Mouse (Mus musculus) CH12F3 (cell line): ENCODE results near the gene Kctd4.
"Not testable (repeated sequence)": the region's sequence is repeated elsewhere in the genome, so short reads cannot be mapped to it uniquely, and the experiment has no call there.

ENCODE experiments used
- in situ Hi-C: fragments of 300-500 bp; cut with MboI; formaldehyde crosslinking; loops from 2 replicates; pipeline ENCODE4 v1.14.3; 2020; ENCODE audit warnings: low sequenced_read_pairs

Gene Kctd4

DNA sequence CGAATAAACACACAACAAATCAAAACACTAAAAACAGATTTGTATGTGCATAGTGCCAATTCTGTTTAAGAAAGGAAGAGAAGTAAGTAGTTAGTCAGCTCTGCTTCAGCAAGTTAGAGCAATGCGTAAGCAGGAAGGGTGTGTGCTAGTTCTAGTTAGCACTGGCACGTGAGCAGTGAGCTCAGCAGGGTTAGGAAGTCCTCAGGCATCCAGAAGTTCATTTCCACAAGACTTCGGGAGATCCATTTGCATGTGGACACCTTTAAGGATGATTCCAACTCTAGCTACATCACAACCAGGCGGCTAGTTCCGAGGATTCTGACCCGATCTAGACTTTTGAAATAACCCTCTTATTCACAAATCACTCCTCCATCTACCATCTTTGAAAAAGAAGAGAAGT, at the start of gene Kctd4:
Gene Kctd4, plus strand, starts transcription at position 244 of the 400 bp plus-strand sequence.
- in situ Hi-C loops = no loop called here

GRCm38 (mm10) chr14:75906931-75907330, 47.9 kb upstream of the Kctd4 start:
- in situ Hi-C loops = no loop called here

GRCm38 (mm10) chr14:75911968-75912367, 42.8 kb upstream of the Kctd4 start:
- in situ Hi-C loops = no loop called here

DNA sequence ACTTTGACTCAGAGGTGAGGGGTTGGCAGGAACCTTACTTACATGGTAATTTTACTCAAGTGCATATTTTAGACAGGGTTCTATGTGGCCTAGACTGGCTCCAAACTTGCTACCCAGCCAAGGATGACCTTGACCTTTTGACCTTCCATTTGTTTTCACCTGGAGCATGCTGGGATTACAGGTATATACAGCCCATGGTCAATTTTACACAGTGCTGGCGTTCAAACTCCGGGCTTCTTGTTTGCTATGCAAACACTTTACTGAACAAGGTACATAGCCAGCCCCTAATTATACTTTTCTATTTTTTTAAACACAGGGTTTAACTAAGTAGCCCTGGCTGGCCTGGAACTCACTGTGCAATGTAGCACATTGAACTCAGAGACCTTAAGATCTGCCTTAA, 42.1 kb upstream of the Kctd4 start:
- in situ Hi-C loops = no loop called here

DNA sequence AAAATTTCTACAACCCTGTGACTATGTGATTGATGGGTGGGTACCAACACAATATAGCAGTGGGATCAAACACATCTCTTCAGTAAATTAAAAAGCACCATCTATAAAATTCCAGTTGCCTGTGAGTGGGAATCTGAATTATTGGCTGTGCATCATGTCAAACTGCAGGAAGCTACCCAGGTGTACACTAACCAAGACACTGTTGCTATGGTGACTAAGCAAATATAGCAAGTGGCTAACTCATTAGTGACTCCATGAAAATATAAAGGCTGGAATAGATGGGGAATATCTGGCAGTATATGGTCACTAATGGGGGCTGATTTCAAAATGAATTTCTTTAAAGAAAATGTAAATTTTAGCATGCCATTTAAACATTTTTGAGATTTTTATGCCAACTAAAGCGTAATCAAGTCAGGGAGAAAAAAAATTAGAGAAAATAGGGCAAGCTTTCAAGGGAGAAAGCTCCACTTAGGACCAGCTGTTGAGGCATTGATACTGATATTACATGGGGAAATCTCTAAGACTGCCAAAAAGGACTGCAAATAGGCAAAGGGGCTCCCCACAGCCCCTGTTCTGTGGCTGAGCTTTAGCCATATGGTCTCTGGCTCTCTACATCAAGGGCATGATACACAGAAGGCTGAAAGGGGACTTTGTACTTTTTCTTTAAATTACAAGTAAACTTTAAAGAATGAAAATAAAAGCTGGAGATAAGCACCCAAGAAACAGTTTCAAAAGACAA, 31.3 kb upstream of the Kctd4 start:
- in situ Hi-C loops = no loop called here

- in situ Hi-C loops = not testable (repeated sequence)
Observed at GRCm38 (mm10) chr14:75929713-75930112, 25.1 kb upstream of the Kctd4 start.

DNA sequence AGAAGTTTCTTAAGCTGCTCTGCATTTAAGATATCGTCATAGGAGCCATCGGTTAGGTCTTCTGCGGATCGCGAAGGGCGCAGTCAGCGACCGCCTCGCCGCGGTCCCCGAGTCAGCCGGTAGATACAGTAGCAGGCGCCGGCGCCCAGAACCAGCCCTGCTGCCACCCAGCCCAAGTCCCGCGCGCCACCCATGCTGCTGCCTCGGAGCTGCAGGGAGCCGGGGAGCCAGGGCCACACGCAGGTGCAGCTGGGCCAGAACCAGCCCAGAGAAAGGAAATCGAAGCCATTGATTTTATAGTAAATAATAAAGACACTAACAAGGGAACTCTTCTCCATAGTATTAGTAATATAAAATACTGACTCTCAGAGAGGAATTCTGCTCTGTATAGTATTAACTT, 23.5 kb upstream of the Kctd4 start:
- in situ Hi-C loops = no loop called here

DNA sequence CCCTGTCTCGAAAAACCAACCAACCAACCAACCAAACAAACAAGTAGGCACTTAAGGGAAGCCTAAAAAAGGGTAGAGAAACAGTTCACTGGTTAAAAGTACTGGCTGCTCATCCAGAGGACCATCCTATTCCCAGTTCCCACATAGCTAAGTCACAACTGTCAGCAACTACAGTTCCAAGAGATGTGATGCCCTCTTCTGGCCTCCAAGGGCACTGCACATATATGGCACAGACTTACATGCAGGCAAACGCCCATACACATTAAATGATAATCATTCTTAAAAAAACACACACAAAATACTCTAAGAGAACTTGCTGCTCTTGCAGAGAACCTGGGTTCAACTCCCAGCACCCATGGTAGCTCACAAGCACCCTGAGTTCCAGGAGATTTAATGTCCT, 20.4 kb upstream of the Kctd4 start:
- in situ Hi-C loops = no loop called here

GRCm38 (mm10) chr14:75937714-75938113, 17.1 kb upstream of the Kctd4 start:
- in situ Hi-C loops = no loop called here

GRCm38 (mm10) chr14:75941500-75941899, 13.3 kb upstream of the Kctd4 start:
- in situ Hi-C loops = no loop called here

DNA sequence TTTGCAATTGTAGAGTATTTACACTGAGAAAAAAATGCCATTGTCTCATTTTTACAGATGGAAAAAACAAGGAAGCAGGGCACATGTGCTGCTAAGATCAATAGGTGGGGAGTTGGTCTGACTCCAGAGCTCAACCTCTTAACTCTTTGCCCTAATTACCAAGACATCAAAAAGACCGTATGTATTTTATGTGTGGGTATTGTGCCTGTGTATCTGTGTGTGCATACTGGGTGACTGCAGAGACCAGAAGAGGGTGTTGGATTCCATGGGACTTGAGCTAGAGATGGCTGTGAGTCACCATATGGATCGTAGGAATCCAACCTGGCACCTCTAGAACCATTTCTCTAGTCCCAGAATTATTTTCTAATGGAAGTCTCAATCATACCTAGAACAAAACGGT, 12.4 kb upstream of the Kctd4 start:
- in situ Hi-C loops = no loop called here

GRCm38 (mm10) chr14:75947674-75948073, 7.1 kb upstream of the Kctd4 start:
- in situ Hi-C loops = no loop called here

DNA sequence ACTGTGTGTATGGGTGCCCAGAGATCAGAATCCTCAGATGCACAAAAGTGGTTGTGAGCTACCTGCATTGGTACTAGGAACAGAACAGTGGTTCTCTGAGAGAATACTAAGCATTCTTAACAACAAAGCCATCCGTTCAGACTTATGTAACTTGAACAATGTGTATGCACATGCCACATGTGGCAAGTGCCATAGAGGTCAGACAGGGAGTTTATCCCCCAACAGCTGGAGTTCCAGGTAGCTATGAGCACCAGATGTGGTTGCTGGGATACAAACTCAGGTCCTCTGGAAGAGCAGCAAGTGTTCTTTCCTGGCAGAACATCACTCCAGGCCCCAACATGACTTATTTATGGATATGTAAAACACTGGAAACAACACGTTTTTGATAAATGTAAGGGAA, 1.8 kb upstream of the Kctd4 start:
- in situ Hi-C loops = no loop called here

GRCm38 (mm10) chr14:75962250-75962649, 7.4 kb downstream of the Kctd4 start:
- in situ Hi-C loops = no loop called here

DNA sequence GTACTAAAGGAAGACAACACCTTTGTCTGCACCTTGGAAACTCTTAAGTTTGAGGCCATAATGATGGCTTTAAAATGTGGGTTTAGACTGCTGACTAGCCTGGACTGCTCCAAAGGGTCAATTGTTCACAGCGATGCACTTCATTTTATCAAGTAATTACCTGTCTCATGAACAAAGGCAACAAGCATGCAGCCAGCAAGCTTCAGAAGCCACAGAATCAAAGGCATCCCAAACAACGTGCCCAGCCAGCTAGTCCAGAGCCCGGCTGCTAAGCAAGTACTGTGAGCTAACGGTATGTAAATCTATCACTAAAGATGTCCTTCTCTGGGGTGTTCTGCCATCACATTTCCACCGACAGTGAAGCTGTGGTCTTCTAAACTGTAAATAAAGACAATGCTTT, 8.4 kb downstream of the Kctd4 start:
- in situ Hi-C loops = no loop called here

- in situ Hi-C loops = no loop called here
Observed at GRCm38 (mm10) chr14:75964000-75964399, 9.2 kb downstream of the Kctd4 start.

DNA sequence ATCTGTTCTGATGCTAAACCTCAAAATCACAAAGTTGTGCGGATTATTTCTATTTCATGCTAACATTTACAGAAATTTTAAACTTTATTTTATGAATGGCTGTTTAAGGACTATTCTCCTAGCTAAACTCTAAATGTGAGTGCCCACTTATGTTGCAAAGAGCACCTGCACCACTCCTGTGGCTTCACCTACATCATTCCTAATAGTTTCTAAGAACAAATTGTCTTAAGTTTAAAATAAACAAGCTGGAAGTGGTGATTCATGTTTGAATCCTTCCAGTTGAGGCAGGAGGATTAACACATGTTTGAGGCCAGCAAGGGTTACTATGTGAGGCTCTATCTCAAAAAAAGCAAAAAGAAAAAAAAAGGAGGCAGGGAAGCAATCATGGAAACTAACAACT, 9.6 kb downstream of the Kctd4 start:
- in situ Hi-C loops = no loop called here

DNA sequence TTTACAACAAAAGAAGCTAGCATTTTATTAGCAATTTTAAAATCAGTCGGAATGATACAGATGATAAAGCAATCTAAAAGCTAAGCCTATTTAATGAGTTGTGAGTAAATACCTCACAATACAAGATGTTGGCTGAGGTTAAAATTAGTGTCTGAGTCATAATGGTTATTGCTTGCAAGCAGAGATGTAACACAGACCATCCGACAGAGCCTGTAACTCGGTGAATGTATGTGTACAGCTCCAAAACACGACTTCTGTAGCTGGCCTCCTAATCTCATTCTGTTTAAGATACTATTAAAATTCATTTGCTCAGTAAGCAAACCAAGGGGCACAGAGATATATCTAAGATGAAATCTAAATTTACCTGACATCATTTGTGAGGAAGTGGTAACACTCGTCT, 12.5 kb downstream of the Kctd4 start:
- in situ Hi-C loops = no loop called here

GRCm38 (mm10) chr14:75976107-75976506, 21.3 kb downstream of the Kctd4 start:
- in situ Hi-C loops = no loop called here

- in situ Hi-C loops = no loop called here
Observed at GRCm38 (mm10) chr14:75981231-75981630, 26.4 kb downstream of the Kctd4 start.

DNA sequence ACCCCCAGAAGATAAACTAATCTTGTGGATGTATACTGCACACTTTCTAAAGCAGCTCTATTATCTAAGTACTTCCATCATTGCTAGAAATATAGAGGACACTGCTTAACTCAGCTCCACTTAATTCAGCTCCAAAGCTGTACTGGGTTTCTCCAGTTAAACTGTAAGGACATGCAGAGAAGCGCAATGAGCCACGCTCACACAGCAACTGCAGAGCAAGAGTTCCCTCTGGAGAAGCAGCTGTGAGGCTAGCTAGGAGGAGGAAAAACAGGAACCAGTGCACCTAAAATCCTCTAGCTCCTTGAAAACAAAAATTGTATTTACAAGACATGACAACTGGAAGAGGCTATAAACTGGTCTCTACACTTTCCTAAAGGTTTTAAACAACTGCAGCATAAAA, 29.1 kb downstream of the Kctd4 start:
- in situ Hi-C loops = no loop called here

DNA sequence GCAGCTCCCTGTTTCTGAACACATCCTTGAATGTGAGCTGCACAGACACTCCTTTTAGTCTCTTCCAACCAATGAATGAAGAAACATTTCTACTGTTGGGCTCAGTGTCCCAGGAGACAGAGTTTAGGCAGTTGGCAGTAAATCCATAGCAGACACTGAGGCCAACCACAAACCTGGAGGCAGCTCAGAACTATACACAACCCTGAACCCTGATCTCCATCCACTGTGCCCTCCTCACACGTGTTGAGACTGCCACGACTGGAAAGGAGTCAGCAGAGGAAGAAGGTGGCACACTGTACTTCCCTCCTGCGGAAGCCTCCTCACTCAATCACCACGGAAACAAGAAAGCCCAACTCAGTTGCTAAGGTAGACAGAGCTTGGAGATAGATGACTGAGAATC, 30.3 kb downstream of the Kctd4 start:
- in situ Hi-C loops = no loop called here

DNA sequence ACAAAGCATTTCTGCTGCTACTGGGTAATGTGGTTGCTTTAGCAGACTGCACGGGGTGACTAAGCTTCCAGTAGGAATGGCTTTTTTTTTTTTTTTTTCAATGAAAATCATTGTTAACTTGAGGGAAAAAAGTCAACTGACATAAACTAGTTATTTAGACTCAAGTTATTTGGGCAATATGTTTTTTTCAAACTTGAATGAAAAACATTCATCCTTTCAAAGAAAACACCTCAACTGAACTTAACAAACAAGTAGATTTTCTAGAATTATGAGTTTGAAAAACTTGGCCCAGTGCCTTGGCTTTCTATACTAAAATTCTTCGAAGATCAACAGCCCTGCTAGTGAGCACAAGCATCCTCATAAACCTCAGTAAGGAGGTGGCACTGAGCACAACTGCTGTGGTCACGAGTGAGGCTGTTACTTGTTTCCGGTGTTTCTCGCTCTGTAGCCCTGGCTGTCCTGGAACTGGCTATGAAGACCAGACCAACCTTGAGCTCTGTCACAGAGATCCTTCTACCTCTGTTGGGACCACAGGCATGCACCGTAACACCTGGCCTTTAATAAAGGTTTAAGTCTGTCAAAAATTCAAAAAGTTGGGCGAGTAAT, 32.2 kb downstream of the Kctd4 start:
- in situ Hi-C loops = no loop called here
